Mouse (Mus musculus): ENCODE measurements around the gene Acot6.

Gene Acot6

GRCm38 (mm10) chr12:84101493-84101845, 1.0 kb downstream of the Acot6 start:
- DNase-seq (ENCODE audit: low read depth, low spot score), result no peak

GRCm38 (mm10) chr12:84107012-84107411, 6.6 kb downstream of the Acot6 start:
- DNase-seq (ENCODE audit: low read depth, low spot score), result no peak

GRCm38 (mm10) chr12:84107692-84108091, 7.2 kb downstream of the Acot6 start:
- no peak for DNase-seq (ENCODE audit: low read depth, low spot score)

- no peak for DNase-seq (ENCODE audit: low read depth, low spot score)
Measured at GRCm38 (mm10) chr12:84109924-84110323, 9.5 kb downstream of the Acot6 start.

GRCm38 (mm10) chr12:84110814-84111213, 10.4 kb downstream of the Acot6 start:
- DNase-seq (ENCODE audit: low read depth, low spot score), result no peak

GRCm38 (mm10) chr12:84113676-84114075, 13.2 kb downstream of the Acot6 start:
- DNase-seq (ENCODE audit: low read depth, low spot score), result peak; percentile 5

GRCm38 (mm10) chr12:84114153-84114994, 13.9 kb downstream of the Acot6 start, which contains the start of gene Dnal1:
TSS of gene Dnal1 (plus strand) at chr12:84114366.
- peak; percentile 92 for DNase-seq (ENCODE audit: low read depth, low spot score)

- no peak for DNase-seq (ENCODE audit: low read depth, low spot score)
Measured at GRCm38 (mm10) chr12:84119584-84119983, 19.1 kb downstream of the Acot6 start.

GRCm38 (mm10) chr12:84125892-84126291, 25.4 kb downstream of the Acot6 start:
- DNase-seq (ENCODE audit: low read depth, low spot score), result no peak

- no peak for DNase-seq (ENCODE audit: low read depth, low spot score)
Measured at GRCm38 (mm10) chr12:84126899-84127298, 26.4 kb downstream of the Acot6 start.

- DNase-seq (ENCODE audit: low read depth, low spot score), result no peak
Measured at GRCm38 (mm10) chr12:84128576-84128975, 28.1 kb downstream of the Acot6 start.

GRCm38 (mm10) chr12:84129931-84130330, 29.5 kb downstream of the Acot6 start:
- DNase-seq (ENCODE audit: low read depth, low spot score), result no peak

GRCm38 (mm10) chr12:84132265-84132664, 31.8 kb downstream of the Acot6 start:
- DNase-seq (ENCODE audit: low read depth, low spot score), result peak; percentile 37

- no peak for DNase-seq (ENCODE audit: low read depth, low spot score)
Measured at GRCm38 (mm10) chr12:84137131-84137530, 36.7 kb downstream of the Acot6 start.

GRCm38 (mm10) chr12:84140135-84140534, 39.7 kb downstream of the Acot6 start:
- no peak for DNase-seq (ENCODE audit: low read depth, low spot score)

GRCm38 (mm10) chr12:84141271-84141670, 40.8 kb downstream of the Acot6 start:
- no peak for DNase-seq (ENCODE audit: low read depth, low spot score)

- no peak for DNase-seq (ENCODE audit: low read depth, low spot score)
Measured at GRCm38 (mm10) chr12:84142281-84143050, 42.0 kb downstream of the Acot6 start.

GRCm38 (mm10) chr12:84147954-84148621, 47.6 kb downstream of the Acot6 start, which contains the start of gene Pnma1:
TSS of gene Pnma1 (minus strand) at chr12:84148489.
- peak; percentile 70 for DNase-seq (ENCODE audit: low read depth, low spot score)

GRCm38 (mm10) chr12:84148622-84149012, 48.2 kb downstream of the Acot6 start:
- no peak for DNase-seq (ENCODE audit: low read depth, low spot score)

- DNase-seq (ENCODE audit: low read depth, low spot score), result no peak
Measured at GRCm38 (mm10) chr12:84149971-84150370, 49.5 kb downstream of the Acot6 start.

- DNase-seq (ENCODE audit: low read depth, low spot score), result no peak
Measured at GRCm38 (mm10) chr12:84150976-84151375, 50.5 kb downstream of the Acot6 start.

- no peak for DNase-seq (ENCODE audit: low read depth, low spot score)
Measured at GRCm38 (mm10) chr12:84151911-84152310, 51.5 kb downstream of the Acot6 start.

All from forelimb bud, embryonic 11.5 days (tissue).